Mouse (Mus musculus) forebrain, embryonic 13.5 days (tissue): ENCODE measurements around the gene AI661453. TPM values are rescaled to one million over a fixed set of nuclear protein-coding genes. Genes with fewer than 3 reads are reported as not detected.

Experiments used
- ATAC-seq: fragments of 200-750 bp; cut with Nextera tagmentation; 2 replicates; pipeline ENCODE4 v1.8.0; 2017
- H3K27ac ChIP-seq: fragments of 300-500 bp; sonication (generic); 2 replicates; pipeline ENCODE4 v1.5.1; 2015; ENCODE audit warnings: inconsistent platforms, mild to moderate bottlenecking, moderate library complexity
- H3K27me3 ChIP-seq: fragments of 300-500 bp; sonication (generic); 2 replicates; pipeline ENCODE4 v1.6.1; 2015; ENCODE audit warnings: mild to moderate bottlenecking, inconsistent platforms
- H3K36me3 ChIP-seq: fragments of 300-500 bp; sonication (generic); 2 replicates; pipeline ENCODE4 v1.6.1; 2015; ENCODE audit warnings: mild to moderate bottlenecking, inconsistent platforms; ENCODE audit not compliant: poor library complexity, severe bottlenecking
- H3K4me1 ChIP-seq: fragments of 300-500 bp; sonication (generic); 2 replicates; pipeline ENCODE4 v1.6.1; 2015; ENCODE audit warnings: inconsistent platforms
- H3K4me2 ChIP-seq: fragments of 300-500 bp; sonication (generic); 2 replicates; pipeline ENCODE4 v1.6.1; 2015; ENCODE audit warnings: inconsistent platforms, mild to moderate bottlenecking, moderate library complexity
- H3K4me3 ChIP-seq: fragments of 300-500 bp; sonication (generic); 2 replicates; pipeline ENCODE4 v1.5.1; 2015; ENCODE audit warnings: mild to moderate bottlenecking, inconsistent platforms
- H3K9ac ChIP-seq: fragments of 300-500 bp; sonication (generic); 2 replicates; pipeline ENCODE4 v1.6.1; 2015; ENCODE audit warnings: mild to moderate bottlenecking, inconsistent platforms
- H3K9me3 ChIP-seq: fragments of 300-500 bp; sonication (generic); replicated peaks from 2 replicates; pipeline ENCODE4 v1.6.1; 2016; ENCODE audit warnings: inconsistent platforms
- WGBS: fragments of 180-500 bp; shearing (Covaris S2); methylation state at CpG from one replicate; pipeline ENCODE4 v1.1.7; 2015; 5-methylcytosine and 5-hydroxymethylcytosine counted together
- polyA plus RNA-seq: library from polyadenylated mRNA; unstranded; fragments of >200 nt; fragmentation: Nextera tagmentation; extraction: Ambion mirVana; gene quantifications from 2 replicates; pipeline ENCODE4 v1.2.1, GENCODE M21; 2015

AI661453 gene
- polyA plus RNA-seq, 1 experiment from 2014 or later: 0.13 TPM

DNA sequence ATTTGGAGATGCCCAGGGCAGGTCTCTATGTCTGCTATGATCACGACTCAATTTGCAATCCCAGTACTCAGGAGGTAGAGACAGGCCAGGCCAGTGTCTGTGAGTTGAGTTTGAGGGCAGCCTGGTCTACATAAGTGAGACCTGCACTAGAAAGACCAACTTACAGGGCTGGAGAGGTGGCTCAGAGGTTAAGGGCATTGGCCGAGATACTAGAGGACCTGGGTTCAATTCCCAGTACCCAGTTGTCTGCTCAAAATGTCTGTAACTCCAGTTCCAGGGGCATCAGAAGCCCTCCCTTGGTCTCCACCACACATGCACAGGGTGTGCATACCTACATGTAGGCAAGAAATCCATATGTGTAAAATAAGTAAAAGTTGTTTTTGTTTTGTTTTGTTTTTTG lies 71.1 kb downstream of the AI661453 start:
- Histone ChIP-seq H3K36me3 (no peaks in the 10 kb centered on the region), H3K9me3 (no peaks in the 10 kb centered on the region), H3K4me2 (no peak overlapping the region), H3K27ac (no peak overlapping the region), H3K4me1 (peaks cover 22% of the 10 kb centered on the region), H3K9ac (no peak overlapping the region), H3K27me3 (peaks cover 9% of the 10 kb centered on the region), H3K4me3 (no peak overlapping the region)
- no peak for ATAC-seq
- WGBS: 86% methylated on average over 2 of the region's 2 CpGs

DNA sequence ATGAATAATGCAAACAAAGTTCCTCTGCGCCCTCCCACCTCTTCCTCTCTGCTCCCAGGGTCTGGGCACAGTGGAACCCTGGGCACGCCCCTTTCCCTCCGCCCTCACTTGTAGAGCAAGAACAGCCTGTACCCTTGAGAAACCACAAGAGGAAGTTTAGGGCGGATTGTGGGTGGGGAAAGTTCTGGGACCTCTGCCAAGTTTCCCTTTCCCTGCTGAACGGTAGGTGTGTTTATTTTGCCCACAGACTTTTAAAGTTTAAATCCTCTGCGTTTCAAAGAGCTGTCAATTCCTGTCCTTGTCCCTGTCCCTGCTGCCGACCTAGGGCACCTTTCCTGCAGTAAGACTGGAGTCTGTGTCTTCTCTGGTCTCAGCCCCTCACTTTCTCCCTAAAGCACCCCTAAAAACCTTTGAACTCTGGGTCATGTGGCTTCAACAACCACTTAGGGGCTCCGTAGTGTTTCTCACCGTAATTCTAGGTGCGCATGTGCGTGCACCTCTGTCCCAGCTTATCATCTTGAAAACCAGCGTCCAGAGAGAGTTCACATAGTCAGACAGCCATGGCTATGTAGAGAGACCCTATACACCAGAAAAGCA lies 71.7 kb downstream of the AI661453 start:
- no peak overlapping the region for H3K27ac ChIP-seq
- WGBS: 52% methylated on average over 12 of the region's 12 CpGs
- ATAC-seq: no peak

GRCm38 (mm10) chr17:47509031-47509705 lies 72.8 kb downstream of the AI661453 start:
- H3K36me3 ChIP-seq: no peaks in the 10 kb centered on the region
- no peak overlapping the region for H3K27ac ChIP-seq
- WGBS: 62% methylated on average over 9 of the region's 9 CpGs
- peaks cover 5% of the 10 kb centered on the region for H3K27me3 ChIP-seq
- no peak overlapping the region for H3K4me3 ChIP-seq
- H3K4me1 ChIP-seq: peaks cover 22% of the 10 kb centered on the region
- H3K9ac ChIP-seq: no peak overlapping the region
- H3K4me2 ChIP-seq: no peak overlapping the region
- ATAC-seq: no peak
- H3K9me3 ChIP-seq: no peaks in the 10 kb centered on the region

More for the DNA sequence above, 71.7 kb downstream of the AI661453 start:
- Histone ChIP-seq H3K27me3 (peaks cover 9% of the 10 kb centered on the region), H3K4me3 (no peak overlapping the region), H3K4me1 (peaks cover 22% of the 10 kb centered on the region), H3K9ac (no peak overlapping the region), H3K4me2 (no peak overlapping the region), H3K9me3 (no peaks in the 10 kb centered on the region), H3K36me3 (no peaks in the 10 kb centered on the region)

DNA sequence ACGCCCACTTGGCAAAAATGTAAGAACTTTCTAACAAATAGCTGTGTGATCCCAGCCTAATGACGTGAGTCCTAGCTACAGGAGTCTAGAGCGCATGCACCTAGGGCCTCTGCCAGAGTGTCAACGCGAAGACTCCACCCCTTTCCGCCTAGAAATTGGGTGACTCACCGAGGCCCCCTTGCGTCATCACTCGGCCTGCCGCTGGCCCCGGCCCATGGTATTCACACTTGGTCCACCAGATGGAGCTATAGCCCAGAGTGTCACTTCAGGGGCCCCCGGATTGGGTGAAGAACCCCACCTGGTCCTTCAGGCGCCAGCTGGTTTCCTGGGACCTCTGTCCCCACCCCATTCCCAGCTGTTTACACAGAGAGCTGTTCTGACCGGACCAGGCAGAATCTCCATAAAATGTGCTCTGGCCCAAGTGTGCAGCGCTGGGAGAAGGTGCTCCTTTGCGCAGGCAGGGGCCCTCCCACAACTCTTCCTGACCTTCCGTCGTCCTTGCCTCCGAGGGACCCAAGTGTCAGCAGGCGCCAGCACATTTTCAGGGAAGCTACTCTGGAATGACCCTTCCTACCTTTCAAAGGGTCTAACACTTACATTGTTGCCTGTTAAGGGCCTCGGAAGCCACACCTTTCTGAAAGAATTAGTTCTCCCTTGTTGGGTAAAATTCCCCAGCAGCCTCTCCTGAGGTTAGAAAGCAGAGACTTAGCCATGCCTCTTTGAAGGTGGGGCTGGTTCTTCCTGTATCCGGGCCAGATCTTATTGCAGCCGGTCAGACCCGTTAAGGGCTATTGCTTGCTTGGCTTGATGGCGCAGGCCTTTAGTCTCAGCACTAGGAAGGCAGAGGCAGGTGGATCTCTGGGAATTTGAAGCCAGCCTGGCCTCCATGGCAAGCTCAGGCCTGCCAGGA lies 75.0 kb downstream of the AI661453 start:
- H3K27me3 ChIP-seq: no peaks in the 10 kb centered on the region; the same call in 1 of the 2 replicates
- no peaks in the 10 kb centered on the region for H3K9me3 ChIP-seq
- H3K27ac ChIP-seq: no peak overlapping the region
- ATAC-seq: peak; percentile 88
- H3K4me1 ChIP-seq: peaks cover 14% of the 10 kb centered on the region
- H3K4me2 ChIP-seq: peak overlapping the region; percentile 42
- 16% methylated on average over 25 of the region's 25 CpGs for WGBS
- no peak overlapping the region; the same call in 1 of the 2 replicates for H3K4me3 ChIP-seq
- H3K9ac ChIP-seq: no peak overlapping the region
- no peaks in the 10 kb centered on the region for H3K36me3 ChIP-seq

GRCm38 (mm10) chr17:47512956-47513775 lies 76.8 kb downstream of the AI661453 start:
- Histone ChIP-seq H3K36me3 (no peaks in the 10 kb centered on the region), H3K4me2 (no peak overlapping the region), H3K9ac (no peak overlapping the region), H3K27me3 (no peaks in the 10 kb centered on the region; the same call in 1 of the 2 replicates), H3K9me3 (no peaks in the 10 kb centered on the region), H3K4me1 (peaks cover 14% of the 10 kb centered on the region), H3K4me3 (no peak overlapping the region), H3K27ac (no peak overlapping the region)
- ATAC-seq: no peak
- 75% methylated on average over 10 of the region's 10 CpGs for WGBS

DNA sequence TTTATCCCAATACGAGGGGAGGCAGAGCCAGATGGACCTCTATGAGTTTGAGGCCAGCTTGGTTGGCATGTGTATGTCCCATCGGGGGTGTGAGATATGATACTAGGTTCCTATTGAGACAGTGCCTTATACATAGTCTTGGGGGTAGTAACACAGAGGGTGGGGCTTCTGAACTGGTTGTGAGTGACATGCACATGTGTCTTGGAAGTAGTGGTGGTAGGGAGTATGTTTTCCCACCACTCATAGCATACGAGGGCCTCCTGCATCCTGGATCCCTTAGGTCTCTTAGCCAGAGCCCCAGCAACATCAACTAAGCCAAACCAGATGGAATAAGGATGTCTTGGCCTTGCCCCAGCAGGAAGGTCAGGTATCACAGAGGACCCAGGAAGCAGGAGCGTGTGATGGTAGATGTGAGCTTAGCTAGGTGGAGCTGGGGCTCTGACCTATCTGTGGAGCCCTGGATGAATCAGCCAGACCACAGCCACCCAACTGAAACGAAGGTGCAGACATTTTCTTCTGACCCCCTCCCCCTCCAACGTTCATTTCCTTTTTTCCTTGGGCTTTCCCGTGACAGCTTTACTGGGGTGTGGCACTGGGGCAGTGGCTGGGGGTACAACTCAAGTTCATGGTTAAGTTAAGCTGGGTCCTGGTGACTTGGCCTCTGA lies 78.9 kb downstream of the AI661453 start:
- WGBS: 83% methylated on average over 7 of the region's 7 CpGs

DNA sequence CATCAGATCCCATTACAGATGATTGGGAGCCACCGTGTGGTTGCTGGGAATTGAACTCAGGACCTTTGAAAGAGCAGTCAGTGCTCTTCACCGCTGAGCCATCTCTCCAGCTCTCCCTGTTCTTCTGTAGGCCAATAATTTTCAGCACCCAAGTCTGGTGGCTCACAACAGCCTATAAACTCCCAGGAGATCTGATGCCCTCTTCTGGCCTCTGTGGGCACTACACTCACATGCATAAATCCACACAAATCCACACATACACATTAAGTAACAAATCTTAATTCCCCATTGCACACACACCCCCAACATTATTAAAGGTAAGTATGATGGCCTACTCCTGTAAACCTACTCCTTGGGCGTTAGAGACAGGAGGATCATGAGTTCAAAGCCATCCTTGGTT lies 79.8 kb downstream of the AI661453 start:
- no peak overlapping the region for H3K4me3 ChIP-seq
- no peaks in the 10 kb centered on the region; the same call in 1 of the 2 replicates for H3K27me3 ChIP-seq
- no peak overlapping the region for H3K9ac ChIP-seq
- H3K4me2 ChIP-seq: no peak overlapping the region
- no peak for ATAC-seq
- no peak overlapping the region for H3K27ac ChIP-seq
- WGBS: 100% methylated on average over 3 of the region's 3 CpGs
- peaks cover 12% of the 10 kb centered on the region for H3K4me1 ChIP-seq
- H3K9me3 ChIP-seq: no peaks in the 10 kb centered on the region
- H3K36me3 ChIP-seq: no peaks in the 10 kb centered on the region

More for the DNA sequence above, 78.9 kb downstream of the AI661453 start:
- no peaks in the 10 kb centered on the region; the same call in 1 of the 2 replicates for H3K27me3 ChIP-seq
- H3K27ac ChIP-seq: no peak overlapping the region
- no peaks in the 10 kb centered on the region for H3K9me3 ChIP-seq
- no peak overlapping the region for H3K4me3 ChIP-seq
- peaks cover 14% of the 10 kb centered on the region; the same call in 1 of the 2 replicates for H3K4me1 ChIP-seq
- H3K9ac ChIP-seq: no peak overlapping the region
- no peaks in the 10 kb centered on the region for H3K36me3 ChIP-seq
- no peak for ATAC-seq
- no peak overlapping the region for H3K4me2 ChIP-seq

GRCm38 (mm10) chr17:47518205-47518604 lies 81.8 kb downstream of the AI661453 start:
- no peak overlapping the region for H3K4me2 ChIP-seq
- H3K36me3 ChIP-seq: no peaks in the 10 kb centered on the region
- H3K9ac ChIP-seq: no peak overlapping the region
- WGBS: 30% methylated on average over 8 of the region's 8 CpGs
- H3K27ac ChIP-seq: no peak overlapping the region
- no peaks in the 10 kb centered on the region for H3K9me3 ChIP-seq
- no peak for ATAC-seq
- H3K27me3 ChIP-seq: no peaks in the 10 kb centered on the region; the same call in 1 of the 2 replicates
- H3K4me3 ChIP-seq: no peak overlapping the region
- peaks cover 27% of the 10 kb centered on the region for H3K4me1 ChIP-seq

Other genes starting within 250 kb of the AI661453 start
- 74.0 and 78.7 TPM in 2 replicates for gene Mrps10, start 67.7 kb upstream of the AI661453 start, polyA plus RNA-seq
- gene Guca1b, start 51.2 kb upstream of the AI661453 start, polyA plus RNA-seq: 0.20 and 0.36 TPM in 2 replicates
- 0.26 and 0.28 TPM in 2 replicates for gene Guca1a, start 36.0 kb upstream of the AI661453 start, polyA plus RNA-seq
- gene 1700001C19Rik, start 761 bp downstream of the AI661453 start, polyA plus RNA-seq: 0.28 and 0.42 TPM in 2 replicates
- 26.5 and 31.0 TPM in 2 replicates for gene Taf8, start 65.7 kb downstream of the AI661453 start, polyA plus RNA-seq
- 67.6 and 75.8 TPM in 2 replicates for gene Ccnd3, start 68.4 kb downstream of the AI661453 start, polyA plus RNA-seq
- gene Bysl, start 174.9 kb downstream of the AI661453 start, polyA plus RNA-seq: 29.7 and 33.2 TPM in 2 replicates
- 42.6 and 45.2 TPM in 2 replicates for gene Med20, start 175.0 kb downstream of the AI661453 start, polyA plus RNA-seq
- 1.7 and 3.0 TPM in 2 replicates for gene Gm20517, start 175.0 kb downstream of the AI661453 start, polyA plus RNA-seq
- gene Usp49, start 194.1 kb downstream of the AI661453 start, polyA plus RNA-seq: 10.2 and 11.2 TPM in 2 replicates